Mouse (Mus musculus) brain, embryonic 14.5 days (tissue): ENCODE results near the gene Agl.

Source experiments
- CTCF ChIP-seq: fragments of 200-500 bp; IDR thresholded peaks from 2 replicates; pipeline ENCODE4 v1.5.1; 2012; ENCODE audit warnings: inconsistent platforms, mild to moderate bottlenecking, moderate library complexity, borderline replicate concordance; ENCODE audit not compliant: insufficient read depth, insufficient read length; ENCODE audit errors: extremely low read depth
- POLR2A ChIP-seq: fragments of 200-500 bp; IDR thresholded peaks from 2 replicates; pipeline ENCODE4 v1.6.1; 2012; ENCODE audit warnings: mild to moderate bottlenecking, inconsistent platforms, borderline replicate concordance; ENCODE audit not compliant: poor library complexity, insufficient read depth, insufficient read length, severe bottlenecking; ENCODE audit errors: extremely low read depth

DNA sequence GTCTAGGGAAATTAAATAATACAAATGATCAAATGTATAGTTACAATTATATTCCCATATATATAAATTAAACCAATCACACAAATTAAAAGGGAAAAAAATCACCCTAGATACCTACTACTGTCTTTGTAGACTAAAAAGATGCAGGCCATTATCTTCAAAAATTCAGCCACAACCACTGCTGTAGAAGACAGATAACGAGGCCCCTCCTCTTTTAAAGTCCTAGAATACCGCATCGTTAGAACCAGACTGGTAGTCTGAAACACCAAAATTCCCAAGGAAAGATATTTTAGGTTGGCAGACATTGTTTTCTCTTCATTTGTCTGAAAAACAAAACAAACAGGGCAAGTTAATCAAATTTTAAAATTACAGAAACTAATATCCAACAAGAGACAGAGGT is 113.7 kb downstream of the Agl start:
- TF ChIP-seq CTCF (no peak), POLR2A (no peak)
